Mouse (Mus musculus) liver, embryonic 11.5 days (tissue): Measurements from ENCODE around the gene Cog8. TPM values are rescaled to one million over a fixed set of nuclear protein-coding genes. Genes with fewer than 3 reads are reported as not detected.

Experiments used
- ATAC-seq: fragments of 200-750 bp; cut with Nextera tagmentation; replicated peaks from 2 replicates; pipeline ENCODE4 v1.8.0; 2017; ENCODE audit warnings: moderate number of reproducible peaks, mild to moderate bottlenecking, moderate TSS enrichment, moderate library complexity; ENCODE audit not compliant: low FRiP score
- DNase-seq: peaks from one replicate; pipeline ENCODE4 v3.0.0-alpha.2; 2017; ENCODE audit warnings: low spot score
- H3K27ac ChIP-seq: fragments of 300-500 bp; sonication (generic); 2 replicates; pipeline ENCODE4 v1.5.1; 2014; ENCODE audit warnings: mild to moderate bottlenecking, low read depth, low read length, control low read depth
- H3K27me3 ChIP-seq: fragments of 300-500 bp; sonication (generic); replicated peaks from 2 replicates; pipeline ENCODE4 v1.6.1; 2014; ENCODE audit warnings: low read length, mixed read lengths; ENCODE audit not compliant: control insufficient read depth, insufficient read depth
- H3K36me3 ChIP-seq: fragments of 300-500 bp; sonication (generic); 2 replicates; pipeline ENCODE4 v1.6.1; 2014; ENCODE audit warnings: mild to moderate bottlenecking, low read length, moderate library complexity, mixed read lengths; ENCODE audit not compliant: control insufficient read depth, insufficient read depth
- H3K4me1 ChIP-seq: fragments of 300-500 bp; sonication (generic); replicated peaks from 2 replicates; pipeline ENCODE4 v1.6.1; 2014; ENCODE audit warnings: low read length, mixed read lengths; ENCODE audit not compliant: control insufficient read depth, insufficient read depth
- H3K4me2 ChIP-seq: fragments of 300-500 bp; sonication (generic); 2 replicates; pipeline ENCODE4 v1.6.1; 2014; ENCODE audit warnings: mild to moderate bottlenecking, control low read depth, moderate library complexity
- H3K4me3 ChIP-seq: fragments of 300-500 bp; sonication (generic); 2 replicates; pipeline ENCODE4 v1.5.1; 2014; ENCODE audit warnings: low read depth, low read length, control low read depth
- H3K9ac ChIP-seq: fragments of 300-500 bp; sonication (generic); 2 replicates; pipeline ENCODE4 v1.6.1; 2014; ENCODE audit warnings: low read depth, low read length, control low read depth
- H3K9me3 ChIP-seq: fragments of 300-500 bp; sonication (generic); 2 replicates; pipeline ENCODE4 v1.6.1; 2016; ENCODE audit warnings: low read length, inconsistent platforms, mixed read lengths; ENCODE audit not compliant: control insufficient read depth
- WGBS: fragments of 180-500 bp; shearing (Covaris S2); extraction: QIAGEN DNeasy Blood & Tissue Kit; methylation state at CpG from one replicate; pipeline ENCODE4 v1.1.7; 2014; 5-methylcytosine and 5-hydroxymethylcytosine counted together
- polyA plus RNA-seq: library from polyadenylated mRNA; unstranded; fragments of >200 nt; fragmentation: Nextera tagmentation; extraction: Ambion mirVana; gene quantifications from 2 replicates; pipeline ENCODE4 v1.2.1, GENCODE M21; 2014

Cog8 gene
- 40.4 and 40.6 TPM in 2 replicates for polyA plus RNA-seq

DNA sequence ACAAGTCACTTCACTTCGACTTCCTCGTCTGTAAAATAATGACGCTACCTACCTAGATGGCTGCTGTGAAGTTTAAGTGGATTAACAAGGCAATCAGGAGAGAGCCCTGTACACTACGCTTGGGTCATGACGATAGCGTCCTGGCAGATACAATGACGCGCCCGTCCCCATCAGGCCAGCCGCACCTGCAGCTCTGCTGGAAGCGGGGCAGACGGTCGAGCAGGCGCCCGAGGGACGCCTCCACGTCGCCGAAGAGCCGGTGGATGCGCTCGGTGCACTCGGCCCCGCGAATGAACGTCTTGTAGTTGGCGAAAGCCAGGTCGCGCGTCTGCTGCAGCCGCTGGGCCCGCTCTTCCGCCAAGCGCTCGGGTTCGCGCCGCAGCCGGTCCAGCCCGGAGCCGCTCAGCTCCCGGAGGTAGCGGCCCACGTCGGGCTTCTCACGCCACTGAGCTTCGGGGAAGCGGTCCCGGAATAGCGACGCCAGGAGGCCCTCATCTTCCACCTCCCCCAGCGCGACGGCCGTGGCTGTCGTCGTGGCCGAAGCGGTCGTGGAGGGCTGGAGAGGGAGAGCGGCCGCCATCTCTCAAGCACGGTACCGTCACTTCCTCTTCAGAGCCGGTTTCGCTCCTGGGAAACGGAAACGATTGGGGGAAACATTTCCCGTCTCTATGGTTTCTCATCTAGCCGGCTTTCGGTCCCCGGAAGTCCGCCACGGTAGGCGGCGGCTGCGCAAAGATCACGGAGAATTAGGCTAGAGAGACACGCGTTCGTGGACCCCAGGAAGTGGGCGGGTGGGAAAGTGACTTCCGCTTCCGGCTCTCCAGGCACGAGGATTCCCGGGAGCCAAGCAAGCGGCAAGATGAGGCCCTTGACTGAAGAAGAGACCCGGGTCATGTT, at the start of gene Cog8, which contains the start of gene Nip7:
TSS of gene Cog8 (minus strand) at position 614 of the 897 bp plus-strand sequence.
TSS of gene Nip7 (plus strand) at position 802 of the 897 bp plus-strand sequence.
- Histone ChIP-seq H3K9me3 (no peaks in the 10 kb centered on the region), H3K4me1 (peaks cover 11% of the 10 kb centered on the region), H3K9ac (peak within 1 kb of the TSS; percentile 93), H3K36me3 (peaks cover 38% of the 10 kb centered on the region), H3K4me2 (peak within 1 kb of the TSS; percentile 92), H3K4me3 (peak within 1 kb of the TSS; percentile 98), H3K27ac (peak within 1 kb of the TSS; percentile 69), H3K27me3 (no peaks in the 10 kb centered on the region)
- DNase-seq: peak; percentile 93
- peak; percentile 91 for ATAC-seq
- under 1% methylated on average over 88 of the region's 88 CpGs for WGBS

DNA sequence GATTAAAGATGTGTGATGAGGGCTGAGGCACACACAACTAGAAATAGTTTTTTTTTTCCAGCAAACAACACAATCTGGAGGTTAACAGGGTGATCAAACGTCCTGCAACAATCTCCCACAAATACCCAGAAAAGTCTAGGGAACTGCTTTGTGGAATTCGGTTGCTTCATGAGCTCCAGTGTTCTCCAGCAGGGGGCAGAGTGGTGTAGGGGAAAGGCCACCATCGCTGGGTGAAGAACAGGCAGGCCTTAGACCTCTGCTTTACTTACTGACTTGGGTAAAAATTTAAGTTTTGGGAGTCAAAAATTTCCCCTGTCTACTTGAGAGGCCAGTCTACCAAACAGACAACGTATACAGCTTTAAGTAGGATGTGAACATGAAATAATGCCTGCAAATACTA, 48.1 kb upstream of the Cog8 start:
- Histone ChIP-seq H3K9ac (no peak overlapping the region), H3K4me3 (no peak overlapping the region), H3K9me3 (no peaks in the 10 kb centered on the region), H3K4me1 (no peaks in the 10 kb centered on the region; the same call in 1 of the 2 replicates), H3K27me3 (no peaks in the 10 kb centered on the region), H3K27ac (no peak overlapping the region), H3K36me3 (no peaks in the 10 kb centered on the region), H3K4me2 (no peak overlapping the region)
- ATAC-seq: no peak; the same call in 1 of the 2 replicates
- DNase-seq: peak; percentile 62
- 15% methylated on average over 4 of the region's 4 CpGs for WGBS

DNA sequence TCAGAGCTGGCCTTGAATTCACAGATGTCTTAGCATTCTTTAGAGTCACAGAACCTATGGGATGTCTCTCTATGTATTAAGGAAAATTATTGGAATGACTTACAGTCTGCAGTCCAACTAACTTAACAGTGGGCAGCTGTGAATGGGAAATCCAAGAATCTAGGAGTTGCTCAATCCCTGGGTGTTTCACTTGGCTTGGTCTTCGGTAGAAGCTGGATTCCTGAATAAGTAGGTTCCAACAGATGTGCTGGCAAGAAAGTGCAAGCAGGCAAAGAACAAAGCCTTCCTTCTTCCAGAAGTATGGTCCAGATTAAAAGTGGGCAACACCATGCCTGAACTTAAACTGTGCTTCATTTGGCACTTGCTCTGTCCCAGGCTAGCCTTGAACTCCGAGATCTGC, 44.1 kb upstream of the Cog8 start:
- no peaks in the 10 kb centered on the region for H3K27me3 ChIP-seq
- no peaks in the 10 kb centered on the region for H3K9me3 ChIP-seq
- H3K27ac ChIP-seq: no peak overlapping the region
- no peak overlapping the region for H3K4me3 ChIP-seq
- H3K4me2 ChIP-seq: no peak overlapping the region
- no peaks in the 10 kb centered on the region for H3K4me1 ChIP-seq
- 84% methylated on average over 2 of the region's 2 CpGs for WGBS
- no peaks in the 10 kb centered on the region for H3K36me3 ChIP-seq
- DNase-seq (no peak), ATAC-seq (no peak)
- H3K9ac ChIP-seq: no peak overlapping the region

- Histone ChIP-seq H3K27me3 (no peaks in the 10 kb centered on the region), H3K9me3 (no peaks in the 10 kb centered on the region), H3K4me1 (peaks cover 5% of the 10 kb centered on the region), H3K4me3 (peak within 1 kb of the TSS; percentile 84), H3K4me2 (peak within 1 kb of the TSS; percentile 81), H3K36me3 (peaks cover 8% of the 10 kb centered on the region; the same call in 1 of the 2 replicates), H3K9ac (peak within 1 kb of the TSS; percentile 91), H3K27ac (peak within 1 kb of the TSS; percentile 93)
- ATAC-seq (peak; percentile 94), DNase-seq (peak; percentile 93)
- 3% methylated on average over 39 of the region's 39 CpGs for WGBS
Observed at GRCm38 (mm10) chr8:107096366-107097036, 40.0 kb upstream of the Cog8 start, which contains the start of gene Terf2. Gene Terf2 (minus strand): TSS chr8:107096547.

DNA sequence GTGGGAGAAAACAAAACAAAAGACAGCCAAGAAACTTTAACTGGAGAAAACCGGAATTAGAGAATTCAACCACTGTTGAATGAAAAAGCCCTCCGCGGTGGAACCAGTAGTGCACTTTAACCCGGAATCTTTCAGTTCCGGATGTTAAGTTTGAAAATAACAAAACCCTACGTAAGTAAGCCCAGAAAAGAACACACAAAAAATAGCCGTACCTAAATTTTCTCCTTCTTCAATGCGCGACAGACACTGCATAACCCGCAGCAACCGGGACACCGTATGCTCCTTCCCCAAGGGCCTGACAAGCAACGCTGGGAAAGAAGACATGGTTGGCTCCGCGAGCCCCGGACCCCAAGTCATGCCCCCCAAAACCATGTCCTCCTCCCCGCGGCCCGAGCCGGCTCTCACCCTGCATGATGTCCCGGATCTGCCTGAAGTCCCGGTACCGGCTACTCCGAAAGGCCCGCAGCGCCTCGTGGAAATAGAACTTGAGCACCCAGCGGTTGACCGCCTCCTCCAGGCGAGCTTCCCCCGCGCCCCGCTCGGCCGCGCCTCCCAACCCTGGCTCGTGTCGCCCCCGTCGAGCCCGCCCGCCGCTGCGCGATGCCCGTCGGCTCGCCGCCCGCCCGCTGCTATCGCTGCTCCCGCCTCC, 39.4 kb upstream of the Cog8 start:
- peaks cover 5% of the 10 kb centered on the region for H3K4me1 ChIP-seq
- no peaks in the 10 kb centered on the region for H3K27me3 ChIP-seq
- WGBS: under 1% methylated on average over 49 of the region's 53 CpGs
- no peak for DNase-seq
- ATAC-seq: peak; percentile 25; the same call in 1 of the 2 replicates
- peaks cover 11% of the 10 kb centered on the region; the same call in 1 of the 2 replicates for H3K36me3 ChIP-seq
- H3K9ac ChIP-seq: peak overlapping the region; percentile 91
- H3K4me3 ChIP-seq: peak overlapping the region; percentile 84
- H3K9me3 ChIP-seq: no peaks in the 10 kb centered on the region
- peak overlapping the region; percentile 93 for H3K27ac ChIP-seq
- H3K4me2 ChIP-seq: peak overlapping the region; percentile 81

GRCm38 (mm10) chr8:107090531-107090930, 34.0 kb upstream of the Cog8 start:
- ATAC-seq (no peak), DNase-seq (no peak)
- no peak overlapping the region for H3K4me2 ChIP-seq
- H3K4me3 ChIP-seq: no peak overlapping the region
- peaks cover 5% of the 10 kb centered on the region for H3K4me1 ChIP-seq
- H3K9me3 ChIP-seq: no peaks in the 10 kb centered on the region
- H3K27ac ChIP-seq: no peak overlapping the region
- H3K9ac ChIP-seq: no peak overlapping the region
- no peaks in the 10 kb centered on the region for H3K27me3 ChIP-seq
- H3K36me3 ChIP-seq: peaks cover 44% of the 10 kb centered on the region
- 92% methylated on average over 7 of the region's 7 CpGs for WGBS

DNA sequence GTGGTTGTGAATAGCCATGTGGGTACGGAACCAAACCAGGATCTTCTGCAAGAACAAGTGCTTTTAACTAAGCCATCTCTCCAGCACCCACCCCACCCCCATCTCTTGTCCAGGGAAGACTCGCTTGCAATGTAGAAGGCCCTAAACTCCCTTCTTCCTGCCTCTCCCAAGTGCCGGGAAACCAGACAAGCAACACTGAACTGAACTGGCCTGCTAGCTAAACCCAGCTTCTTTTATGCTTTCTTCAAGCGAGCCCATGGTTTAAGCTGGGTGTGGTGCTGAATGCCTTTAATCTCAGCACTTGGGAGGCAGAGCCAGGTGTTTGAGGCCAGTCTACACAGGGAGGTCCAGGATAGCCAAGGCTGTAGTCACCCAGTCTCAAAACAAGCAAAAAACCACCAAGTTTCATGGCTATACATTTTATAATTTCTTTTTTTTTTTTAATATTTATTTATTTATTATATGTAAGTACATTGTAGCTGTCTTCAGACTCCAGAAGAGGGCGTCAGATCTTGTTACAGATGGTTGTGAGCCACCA, 32.1 kb upstream of the Cog8 start:
- Histone ChIP-seq H3K9me3 (no peaks in the 10 kb centered on the region), H3K4me1 (no peaks in the 10 kb centered on the region), H3K36me3 (peaks cover 44% of the 10 kb centered on the region), H3K9ac (no peak overlapping the region), H3K27ac (no peak overlapping the region), H3K27me3 (no peaks in the 10 kb centered on the region), H3K4me3 (no peak overlapping the region), H3K4me2 (no peak overlapping the region)
- no peak for DNase-seq
- WGBS: 93% methylated on average over 5 of the region's 5 CpGs
- ATAC-seq: no peak

GRCm38 (mm10) chr8:107086018-107086417, 29.5 kb upstream of the Cog8 start:
- WGBS: 98% methylated on average over 5 of the region's 5 CpGs
- DNase-seq: no peak
- H3K4me1 ChIP-seq: no peaks in the 10 kb centered on the region
- no peak overlapping the region for H3K4me2 ChIP-seq
- peaks cover 42% of the 10 kb centered on the region for H3K36me3 ChIP-seq
- no peaks in the 10 kb centered on the region for H3K27me3 ChIP-seq
- no peaks in the 10 kb centered on the region for H3K9me3 ChIP-seq
- H3K9ac ChIP-seq: no peak overlapping the region
- no peak overlapping the region for H3K27ac ChIP-seq
- no peak for ATAC-seq
- H3K4me3 ChIP-seq: no peak overlapping the region
